Mouse (Mus musculus): ENCODE results near the gene Rpgrip1l. TPM values are rescaled to one million over a fixed set of nuclear protein-coding genes. Genes with fewer than 3 reads are reported as not detected.

Rpgrip1l gene
- total and polyA plus RNA-seq, 3 experiments, result 2.1 to 5.0 (median 3.8) TPM

DNA sequence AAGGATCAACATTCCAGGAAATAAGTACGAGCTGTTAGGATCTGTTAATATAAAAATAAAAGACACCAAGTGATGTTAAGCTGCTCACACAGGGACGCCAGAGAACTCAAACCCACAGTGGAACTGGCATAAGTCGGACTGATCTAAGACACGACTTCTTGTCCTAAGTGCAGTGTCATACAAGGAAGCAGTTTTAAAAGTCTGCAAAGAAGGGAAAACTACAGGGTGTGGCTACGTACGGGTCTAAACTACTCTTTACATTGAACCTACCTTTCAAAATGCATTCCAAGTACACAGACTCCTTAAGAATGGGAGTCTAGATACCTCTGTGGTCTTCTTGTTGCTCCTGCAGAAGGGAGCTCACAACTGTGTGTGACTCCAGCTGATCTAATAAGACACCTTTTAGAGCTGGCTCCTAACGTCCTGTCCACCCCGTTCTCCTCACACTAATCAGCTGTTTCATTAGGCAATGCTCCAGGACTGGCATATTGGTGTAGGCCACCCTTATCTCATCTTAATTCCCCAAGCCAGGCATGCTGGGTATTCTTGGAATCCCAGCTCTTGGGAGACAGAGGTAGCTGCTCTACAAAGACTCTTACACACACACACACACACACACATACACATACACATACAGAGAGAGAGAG is 71.1 kb downstream of the Rpgrip1l start:
- no peaks in the 10 kb centered on the region for H3K9me3 ChIP-seq (replicated peaks; ENCODE audit: low read length)

DNA sequence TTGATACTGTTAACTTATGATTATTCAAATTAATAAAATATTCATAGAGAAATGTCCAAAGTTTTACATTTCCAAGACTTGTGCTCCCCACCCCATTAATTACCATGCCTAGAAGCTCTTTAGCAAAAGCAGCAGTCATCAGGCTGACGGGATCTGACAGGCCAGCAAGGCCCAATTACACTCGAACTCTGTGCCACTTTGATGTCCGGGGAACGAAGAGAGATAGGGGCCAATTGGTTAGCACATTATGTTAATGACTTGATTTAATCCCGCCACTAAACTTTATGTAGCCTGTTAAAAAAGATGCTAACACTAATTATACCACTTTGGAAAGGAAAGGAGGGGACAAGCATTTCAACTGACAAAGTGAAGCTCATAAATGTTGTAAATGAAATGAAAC is 71.7 kb downstream of the Rpgrip1l start:
- TF ChIP-seq KAT2A (IDR thresholded peaks at IDR 0.05; ENCODE audit: insufficient replicate concordance, low read length), result no peak
- TF ChIP-seq ETS1 (conservative IDR thresholded peaks at IDR 0.05; ENCODE audit: low read depth, low read length), result no peak
- TF ChIP-seq MYC (IDR thresholded peaks at IDR 0.05; ENCODE audit: low read depth, low read length), result no peak
- no peak for TF ChIP-seq E2F4 (IDR thresholded peaks at IDR 0.05; ENCODE audit: insufficient replicate concordance, low read depth, low read length)
- no peak for TF ChIP-seq JUN (IDR thresholded peaks at IDR 0.05; ENCODE audit: insufficient read depth, low read depth, low read length)
- no peak for TF ChIP-seq CHD2 (IDR thresholded peaks at IDR 0.05; ENCODE audit: low read length)
- no peak for TF ChIP-seq ZNF384 (IDR thresholded peaks at IDR 0.05; ENCODE audit: low read depth, low read length)
- no peak for TF ChIP-seq JUND (conservative IDR thresholded peaks at IDR 0.05; ENCODE audit: low read depth, low read length)
- TF ChIP-seq EP300 (IDR thresholded peaks at IDR 0.05; ENCODE audit: low read length), result no peak
- TF ChIP-seq MAZ (IDR thresholded peaks at IDR 0.05; ENCODE audit: low read depth, low read length), result no peak
- TF ChIP-seq ELF1 (IDR thresholded peaks at IDR 0.05; ENCODE audit: low read depth, low read length), result no peak
- no peak for TF ChIP-seq BHLHE40 (IDR thresholded peaks at IDR 0.05; ENCODE audit: low read depth, low read length)
- TF ChIP-seq SIN3A (IDR thresholded peaks at IDR 0.05; ENCODE audit: low read length), result no peak
- no peak for TF ChIP-seq MEF2A (IDR thresholded peaks at IDR 0.05; ENCODE audit: borderline replicate concordance, low read depth, low read length)
- no peak for TF ChIP-seq RCOR1 (conservative IDR thresholded peaks at IDR 0.05; ENCODE audit: low read depth, low read length)
- no peak for TF ChIP-seq GABPA (IDR thresholded peaks at IDR 0.05; ENCODE audit: insufficient replicate concordance, low read depth, low read length)
- TF ChIP-seq NRF1 (IDR thresholded peaks at IDR 0.05; ENCODE audit: low read depth, low read length), result no peak
- TF ChIP-seq IRF4 (IDR thresholded peaks at IDR 0.05; ENCODE audit: low read depth, low read length), result no peak
- no peak for TF ChIP-seq RAD21 (IDR thresholded peaks at IDR 0.05; ENCODE audit: low read depth, low read length)
- TF ChIP-seq USF2 (conservative IDR thresholded peaks at IDR 0.05; ENCODE audit: low read depth, low read length), result no peak
- dilution Hi-C loops (cut with MboI; ENCODE audit: extremely low pct_ligation_motif_present, extremely low pct_unique_long_range_greater_than_20kb, low sequenced_read_pairs), result no loop called here
- no peak for DNase-seq (ENCODE audit: extremely low read depth)

More for the DNA sequence above, 71.1 kb downstream of the Rpgrip1l start:
- Histone ChIP-seq H3K79me2 (replicated peaks; ENCODE audit: control insufficient read depth, extremely low read depth, insufficient read depth, poor library complexity, severe bottlenecking) (no peaks in the 10 kb centered on the region), H3K36me3 (replicated peaks in 1 of 2; ENCODE audit: control insufficient read depth in 1 of 2, insufficient read depth in 1 of 2, low read length in 1 of 2) (peaks cover 0 to 7% of the 10 kb centered on the region in 2 experiments), H3K27ac (ENCODE audit: insufficient read depth, low read depth) (no peak overlapping the region), H3K4me2 (ENCODE audit: insufficient read depth, low read depth, poor library complexity, severe bottlenecking) (no peak overlapping the region), H3K4me1 (ENCODE audit: control insufficient read depth in 1 of 2, insufficient read depth in 2 of 2) (peaks cover 0 to 18% of the 10 kb centered on the region in 2 experiments; a peak in 2 of 4 replicates), H3K9ac (ENCODE audit: insufficient read depth, low read depth) (no peak overlapping the region), H3K4me3 (replicated peaks in 1 of 3; ENCODE audit: low read depth in 2 of 3, low read length in 2 of 3, poor library complexity in 1 of 3) (no peak overlapping the region), H3K27me3 (replicated peaks) (no peaks in the 10 kb centered on the region)
- in situ Hi-C loops (cut with MboI; ENCODE audit: low pct_ligation_motif_present, low pct_unique_long_range_greater_than_20kb, low sequenced_read_pairs) (no loop called here), dilution Hi-C loops (cut with MboI; ENCODE audit: extremely low pct_ligation_motif_present, extremely low pct_unique_long_range_greater_than_20kb, low sequenced_read_pairs) (no loop called here)
- no peak for DNase-seq (ENCODE audit: extremely low read depth)
- TF ChIP-seq CTCF (conservative IDR thresholded peaks at IDR 0.05 in 1 of 2, IDR thresholded peaks at IDR 0.05 in 1 of 2; ENCODE audit: low read depth in 2 of 2, low read length in 2 of 2) (no peak), POLR2A (IDR thresholded peaks at IDR 0.05; ENCODE audit: low read depth, low read length) (no peak)

More for the DNA sequence above, 71.7 kb downstream of the Rpgrip1l start:
- Histone ChIP-seq H3K4me3 (replicated peaks in 1 of 3; ENCODE audit: low read depth in 2 of 3, low read length in 2 of 3, poor library complexity in 1 of 3) (no peak overlapping the region), H3K27ac (ENCODE audit: insufficient read depth, low read depth) (no peak overlapping the region), H3K9me3 (replicated peaks; ENCODE audit: low read length) (no peaks in the 10 kb centered on the region), H3K9ac (ENCODE audit: insufficient read depth, low read depth) (no peak overlapping the region), H3K4me2 (ENCODE audit: insufficient read depth, low read depth, poor library complexity, severe bottlenecking) (no peak overlapping the region), H3K27me3 (replicated peaks) (no peaks in the 10 kb centered on the region), H3K4me1 (ENCODE audit: control insufficient read depth in 1 of 2, insufficient read depth in 2 of 2) (peaks cover 0 to 18% of the 10 kb centered on the region in 2 experiments; a peak in 2 of 4 replicates), H3K36me3 (replicated peaks in 1 of 2; ENCODE audit: control insufficient read depth in 1 of 2, insufficient read depth in 1 of 2, low read length in 1 of 2) (peaks cover 0 to 7% of the 10 kb centered on the region in 2 experiments), H3K79me2 (replicated peaks; ENCODE audit: control insufficient read depth, extremely low read depth, insufficient read depth, poor library complexity, severe bottlenecking) (no peaks in the 10 kb centered on the region)
- in situ Hi-C loops (cut with MboI; ENCODE audit: low pct_ligation_motif_present, low pct_unique_long_range_greater_than_20kb, low sequenced_read_pairs), result no loop called here

All from CH12.LX (cell line).